In genomic region chr7:44469677-44470675, GRCm38 (mm10) we compare ENCODE assay signal across 8 mouse cellular contexts. TPM values are rescaled to one million over a fixed set of nuclear protein-coding genes. Genes with fewer than 3 reads are reported as not detected.
DNase-seq lines count a peak whose midpoint lies in the region; ATAC-seq and TF ChIP-seq lines count a peak whose summit lies in the region.

No protein-coding gene starts in this region.

- H3K9me3 ChIP-seq in forebrain, embryonic 11.5 days (ENCODE audit: control insufficient read depth, low read length), result no peaks in the 10 kb centered on the region
- H3K9me3 ChIP-seq in forebrain, postnatal 0 days (ENCODE audit: low read length), result no peaks in the 10 kb centered on the region
- no peaks in the 10 kb centered on the region for H3K9me3 ChIP-seq in hindbrain, embryonic 16.5 days (ENCODE audit: control insufficient read depth, low read length)
- H3K9me3 ChIP-seq in neural tube, embryonic 12.5 days, result no peaks in the 10 kb centered on the region

- DNase-seq in forebrain, embryonic 11.5 days (ENCODE audit: low spot score), result peak; percentile 54
- DNase-seq in forebrain, postnatal 0 days, result no peak
- peak; percentile 1 for DNase-seq in right cerebral cortex, adult 18-20 months
- no peak for DNase-seq in right cerebral cortex, postnatal 4 days
- no peak for DNase-seq in left cerebral cortex, postnatal 14 days (ENCODE audit: low spot score in 2 of 2)
- no peak for DNase-seq in gastrocnemius, postnatal 10 days

- H3K4me2 ChIP-seq in forebrain, embryonic 11.5 days (ENCODE audit: low read depth, low read length, severe bottlenecking), result no peak overlapping the region
- H3K4me2 ChIP-seq in forebrain, postnatal 0 days (ENCODE audit: low read depth), result no peak overlapping the region
- H3K4me2 ChIP-seq in hindbrain, embryonic 16.5 days (ENCODE audit: low read length), result no peak overlapping the region
- H3K4me2 ChIP-seq in neural tube, embryonic 12.5 days (replicated peaks), result 0 out of 2 replicates have a peak overlapping the region, but pooled peaks have one; percentile 7

- 0 out of 2 replicates have a peak overlapping the region, but pooled peaks have one; percentile 87 for H3K27ac ChIP-seq in forebrain, embryonic 11.5 days (ENCODE audit: low read depth, low read length)
- H3K27ac ChIP-seq in forebrain, postnatal 0 days (ENCODE audit: low read depth, low read length), result no peak overlapping the region; the same call in 1 of the 2 replicates
- H3K27ac ChIP-seq in hindbrain, embryonic 16.5 days (ENCODE audit: low read depth, low read length), result no peak overlapping the region; the same call in 1 of the 2 replicates
- H3K27ac ChIP-seq in neural tube, embryonic 12.5 days, result no peak overlapping the region

- ATAC-seq in forebrain, embryonic 11.5 days (replicated peaks; ENCODE audit: low FRiP score), result no peak
- ATAC-seq in forebrain, postnatal 0 days, result no peak
- ATAC-seq in hindbrain, embryonic 16.5 days, result no peak
- no peak for ATAC-seq in neural tube, embryonic 12.5 days (ENCODE audit: low FRiP score, low read depth)

- H3K27me3 ChIP-seq in forebrain, embryonic 11.5 days (ENCODE audit: control insufficient read depth, insufficient read depth, low read length), result no peaks in the 10 kb centered on the region
- no peaks in the 10 kb centered on the region for H3K27me3 ChIP-seq in forebrain, postnatal 0 days (ENCODE audit: insufficient read depth, low read length)
- H3K27me3 ChIP-seq in hindbrain, embryonic 16.5 days (replicated peaks; ENCODE audit: control insufficient read depth, insufficient read depth, low read length), result no peaks in the 10 kb centered on the region
- H3K27me3 ChIP-seq in neural tube, embryonic 12.5 days (replicated peaks), result no peaks in the 10 kb centered on the region

- intact Hi-C loops in left cerebral cortex, postnatal 14 days (cut with DNase I), result no loop called here

- H3K4me3 ChIP-seq in forebrain, embryonic 11.5 days (ENCODE audit: low read depth, low read length), result no peak overlapping the region
- no peak overlapping the region for H3K4me3 ChIP-seq in forebrain, postnatal 0 days (ENCODE audit: low read depth, low read length)
- H3K4me3 ChIP-seq in hindbrain, embryonic 16.5 days (ENCODE audit: low read length), result no peak overlapping the region
- H3K4me3 ChIP-seq in neural tube, embryonic 12.5 days, result no peak overlapping the region

- TF ChIP-seq CTCF in forebrain, postnatal 0 days (IDR thresholded peaks at IDR 0.05; ENCODE audit: low read depth), result no peak

- peaks cover 19% of the 10 kb centered on the region for H3K4me1 ChIP-seq in forebrain, embryonic 11.5 days (replicated peaks; ENCODE audit: control insufficient read depth, insufficient read depth, low read length)
- peaks cover 23% of the 10 kb centered on the region for H3K4me1 ChIP-seq in forebrain, postnatal 0 days (ENCODE audit: insufficient read depth)
- peaks cover 36% of the 10 kb centered on the region for H3K4me1 ChIP-seq in hindbrain, embryonic 16.5 days (ENCODE audit: control insufficient read depth, insufficient read depth, low read depth, low read length)
- peaks cover 37% of the 10 kb centered on the region for H3K4me1 ChIP-seq in neural tube, embryonic 12.5 days

- H3K36me3 ChIP-seq in forebrain, embryonic 11.5 days (ENCODE audit: control insufficient read depth, insufficient read depth, low read length), result no peaks in the 10 kb centered on the region
- H3K36me3 ChIP-seq in forebrain, postnatal 0 days (ENCODE audit: insufficient read depth), result no peaks in the 10 kb centered on the region
- no peaks in the 10 kb centered on the region for H3K36me3 ChIP-seq in hindbrain, embryonic 16.5 days (ENCODE audit: control insufficient read depth, insufficient read depth, low read length)
- H3K36me3 ChIP-seq in neural tube, embryonic 12.5 days, result no peaks in the 10 kb centered on the region

- WGBS in forebrain, embryonic 11.5 days, result 85% methylated on average over 16 of the region's 16 CpGs
- 91% methylated on average over 16 of the region's 16 CpGs for WGBS in forebrain, postnatal 0 days
- WGBS in hindbrain, embryonic 16.5 days, result 85% methylated on average over 16 of the region's 16 CpGs
- 90% methylated on average over 16 of the region's 16 CpGs for WGBS in neural tube, embryonic 12.5 days

- no peak overlapping the region for H3K9ac ChIP-seq in forebrain, embryonic 11.5 days (ENCODE audit: low read length)
- H3K9ac ChIP-seq in forebrain, postnatal 0 days, result no peak overlapping the region
- peak overlapping the region; percentile 1; the same call in 1 of the 2 replicates for H3K9ac ChIP-seq in hindbrain, embryonic 16.5 days (ENCODE audit: low read depth, low read length)
- H3K9ac ChIP-seq in neural tube, embryonic 12.5 days, result peak overlapping the region; percentile 3; the same call in 1 of the 2 replicates

RNA-seq across cellular contexts. Expression of gene Josd2, which starts 2.2 kb away (rescaled TPM):
- polyA plus RNA-seq in forebrain, embryonic 11.5 days (2014; fragmentation: Nextera tagmentation; extraction: Ambion mirVana), result 60.9 and 68.9 TPM in 2 replicates
- 27.6 and 39.3 TPM in 2 replicates for total RNA-seq in forebrain, postnatal 0 days (2014; rRNA removed)
- 28.6 and 31.7 TPM in 2 replicates for polyA plus RNA-seq in forebrain, postnatal 0 days (2015; fragmentation: Nextera tagmentation; extraction: Ambion mirVana)
- polyA plus RNA-seq in hindbrain, embryonic 16.5 days (2015; fragmentation: Nextera tagmentation; extraction: Ambion mirVana), result 42.5 and 46.2 TPM in 2 replicates
- polyA plus RNA-seq in neural tube, embryonic 12.5 days (2016; fragmentation: Nextera tagmentation; extraction: Ambion mirVana), result 61.5 and 61.7 TPM in 2 replicates
- 10 to 100 TPM; 60.6 to 63.2 TPM for total RNA-seq in left cerebral cortex, postnatal 14 days (2021)
- total RNA-seq in gastrocnemius, postnatal 10 days (2021), result 10 to 100 TPM; 61.5 to 68.3 TPM

RNA-seq across cellular contexts. Expression of gene Aspdh, which starts 4.8 kb away (rescaled TPM):
- 2.6 and 2.9 TPM in 2 replicates for polyA plus RNA-seq in forebrain, embryonic 11.5 days (2014; fragmentation: Nextera tagmentation; extraction: Ambion mirVana)
- total RNA-seq in forebrain, postnatal 0 days (2014; rRNA removed), result 4.4 and 20.3 TPM in 2 replicates
- 1.6 and 2.2 TPM in 2 replicates for polyA plus RNA-seq in forebrain, postnatal 0 days (2015; fragmentation: Nextera tagmentation; extraction: Ambion mirVana)
- 3.1 and 3.9 TPM in 2 replicates for polyA plus RNA-seq in hindbrain, embryonic 16.5 days (2015; fragmentation: Nextera tagmentation; extraction: Ambion mirVana)
- 1.3 and 3.8 TPM in 2 replicates for polyA plus RNA-seq in neural tube, embryonic 12.5 days (2016; fragmentation: Nextera tagmentation; extraction: Ambion mirVana)
- total RNA-seq in left cerebral cortex, postnatal 14 days (2021), result 10 to 100 TPM; 11.2 to 13.4 TPM
- not detected for total RNA-seq in gastrocnemius, postnatal 10 days (2021)

RNA-seq across cellular contexts. Expression of gene Emc10, which starts 26.4 kb away (rescaled TPM):
- 115 and 124 TPM in 2 replicates for polyA plus RNA-seq in forebrain, embryonic 11.5 days (2014; fragmentation: Nextera tagmentation; extraction: Ambion mirVana)
- 212 and 238 TPM in 2 replicates for total RNA-seq in forebrain, postnatal 0 days (2014; rRNA removed)
- polyA plus RNA-seq in forebrain, postnatal 0 days (2015; fragmentation: Nextera tagmentation; extraction: Ambion mirVana), result 168 and 171 TPM in 2 replicates
- 145 and 150 TPM in 2 replicates for polyA plus RNA-seq in hindbrain, embryonic 16.5 days (2015; fragmentation: Nextera tagmentation; extraction: Ambion mirVana)
- 135 and 136 TPM in 2 replicates for polyA plus RNA-seq in neural tube, embryonic 12.5 days (2016; fragmentation: Nextera tagmentation; extraction: Ambion mirVana)
- 100 to 1,000 TPM; 145 to 164 TPM for total RNA-seq in left cerebral cortex, postnatal 14 days (2021)
- 10 to 100 TPM; 50.8 to 52.6 TPM for total RNA-seq in gastrocnemius, postnatal 10 days (2021)

RNA-seq across cellular contexts. Expression of gene Fam71e1, which starts 26.4 kb away (rescaled TPM):
- polyA plus RNA-seq in forebrain, embryonic 11.5 days (2014; fragmentation: Nextera tagmentation; extraction: Ambion mirVana), result 22.3 and 25.3 TPM in 2 replicates
- total RNA-seq in forebrain, postnatal 0 days (2014; rRNA removed), result 21.1 and 22.0 TPM in 2 replicates
- polyA plus RNA-seq in forebrain, postnatal 0 days (2015; fragmentation: Nextera tagmentation; extraction: Ambion mirVana), result 23.1 and 27.2 TPM in 2 replicates
- 20.4 and 23.7 TPM in 2 replicates for polyA plus RNA-seq in hindbrain, embryonic 16.5 days (2015; fragmentation: Nextera tagmentation; extraction: Ambion mirVana)
- 26.3 and 28.1 TPM in 2 replicates for polyA plus RNA-seq in neural tube, embryonic 12.5 days (2016; fragmentation: Nextera tagmentation; extraction: Ambion mirVana)
- 10 to 100 TPM; 26.5 to 32.5 TPM for total RNA-seq in left cerebral cortex, postnatal 14 days (2021)
- total RNA-seq in gastrocnemius, postnatal 10 days (2021), result 1 to 10 TPM; 4.3 to 5.7 TPM

RNA-seq across cellular contexts. Expression of gene Lrrc4b, which starts 41.2 kb away (rescaled TPM):
- polyA plus RNA-seq in forebrain, embryonic 11.5 days (2014; fragmentation: Nextera tagmentation; extraction: Ambion mirVana), result 8.2 and 9.8 TPM in 2 replicates
- total RNA-seq in forebrain, postnatal 0 days (2014; rRNA removed), result 347 and 391 TPM in 2 replicates
- polyA plus RNA-seq in forebrain, postnatal 0 days (2015; fragmentation: Nextera tagmentation; extraction: Ambion mirVana), result 19.5 and 22.2 TPM in 2 replicates
- polyA plus RNA-seq in hindbrain, embryonic 16.5 days (2015; fragmentation: Nextera tagmentation; extraction: Ambion mirVana), result 12.4 and 12.6 TPM in 2 replicates
- polyA plus RNA-seq in neural tube, embryonic 12.5 days (2016; fragmentation: Nextera tagmentation; extraction: Ambion mirVana), result 10.4 and 12.6 TPM in 2 replicates
- total RNA-seq in left cerebral cortex, postnatal 14 days (2021), result 100 to 1,000 TPM; 269 to 330 TPM
- total RNA-seq in gastrocnemius, postnatal 10 days (2021), result 1 to 10 TPM; 1.9 to 2.5 TPM

Comparison
In these comparisons a context has a peak if more than half of its experiments do, and no peak if none do; other contexts are left out.
1. DNase-seq: peak in forebrain, embryonic 11.5 days (single experiment) and right cerebral cortex, adult 18-20 months (single experiment); none in forebrain, postnatal 0 days (single experiment), right cerebral cortex, postnatal 4 days (single experiment), left cerebral cortex, postnatal 14 days (0 of 2) and gastrocnemius, postnatal 10 days (single experiment).
2. H3K9ac ChIP-seq: peak in hindbrain, embryonic 16.5 days (single experiment) and neural tube, embryonic 12.5 days (single experiment); none in forebrain, embryonic 11.5 days (single experiment) and forebrain, postnatal 0 days (single experiment).